Mouse (Mus musculus): ENCODE results near the gene Camk1g. TPM values are rescaled to one million over a fixed set of nuclear protein-coding genes. Genes with fewer than 3 reads are reported as not detected.

Gene Camk1g
- total and polyA plus RNA-seq, 2 experiments: not detected

DNA sequence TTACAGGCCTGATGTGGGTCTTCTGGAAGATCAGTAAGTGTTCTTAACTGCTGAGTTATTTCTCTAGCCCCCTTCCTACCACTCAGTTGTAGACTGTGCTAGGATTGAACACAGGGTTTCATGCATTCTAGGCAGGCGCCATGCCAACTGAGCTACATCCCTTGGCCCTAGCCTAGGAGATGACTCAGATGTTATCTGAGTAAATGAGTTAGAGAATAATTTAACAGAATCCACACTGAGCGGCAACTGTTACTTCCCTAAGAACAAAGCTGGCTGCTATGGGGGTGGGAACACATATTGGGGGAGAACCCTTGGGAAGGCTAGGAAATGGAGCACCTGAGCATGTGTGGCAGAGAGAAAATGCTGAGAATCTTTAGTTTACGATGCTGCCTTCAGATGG is 18.5 kb downstream of the Camk1g start:
- Histone ChIP-seq H3K9ac (ENCODE audit: low read depth, low read length) (no peak overlapping the region), H3K27me3 (ENCODE audit: control insufficient read depth, insufficient read depth, low read length) (no peaks in the 10 kb centered on the region), H3K27ac (replicated peaks; ENCODE audit: insufficient read depth, low read depth, low read length) (no peak overlapping the region), H3K79me2 (ENCODE audit: control insufficient read depth, insufficient read depth, low read length) (no peaks in the 10 kb centered on the region), H3K36me3 (ENCODE audit: control insufficient read depth, insufficient read depth, low read length) (no peaks in the 10 kb centered on the region), H3K4me1 (ENCODE audit: control insufficient read depth, insufficient read depth, low read length) (no peaks in the 10 kb centered on the region), H3K4me3 (ENCODE audit: insufficient read depth, low read depth, low read length) (no peak overlapping the region)
- WGBS: 86% methylated on average over 3 of the region's 3 CpGs
- TF ChIP-seq CTCF (IDR thresholded peaks at IDR 0.05; ENCODE audit: low read depth, low read length) (no peak), POLR2A (IDR thresholded peaks at IDR 0.05; ENCODE audit: extremely low read depth, insufficient read depth, low read length) (no peak)
- no peak for DNase-seq (ENCODE audit: extremely low read depth, low read depth, low spot score)

DNA sequence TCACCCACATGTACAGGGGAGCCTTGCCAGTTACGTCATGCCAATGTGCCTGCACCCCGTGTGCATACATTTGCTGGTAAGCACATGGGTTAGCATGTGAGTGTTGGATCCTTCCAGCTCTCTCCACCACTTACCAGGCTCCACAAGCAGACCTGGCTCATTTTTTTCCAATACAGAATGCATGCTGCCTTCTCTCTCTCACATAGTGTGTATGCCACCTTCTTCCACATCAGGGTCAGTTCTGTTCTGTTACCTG is 19.6 kb downstream of the Camk1g start:
- H3K27ac ChIP-seq (replicated peaks; ENCODE audit: insufficient read depth, low read depth, low read length): no peak overlapping the region
- H3K9ac ChIP-seq (ENCODE audit: low read depth, low read length): no peak overlapping the region
- WGBS: 85% methylated on average over 2 of the region's 2 CpGs
- no peaks in the 10 kb centered on the region for H3K36me3 ChIP-seq (ENCODE audit: control insufficient read depth, insufficient read depth, low read length)
- H3K27me3 ChIP-seq (ENCODE audit: control insufficient read depth, insufficient read depth, low read length): no peaks in the 10 kb centered on the region
- no peak for DNase-seq (ENCODE audit: extremely low read depth, low read depth, low spot score)
- no peaks in the 10 kb centered on the region for H3K79me2 ChIP-seq (ENCODE audit: control insufficient read depth, insufficient read depth, low read length)
- TF ChIP-seq CTCF (IDR thresholded peaks at IDR 0.05; ENCODE audit: low read depth, low read length) (no peak), POLR2A (IDR thresholded peaks at IDR 0.05; ENCODE audit: extremely low read depth, insufficient read depth, low read length) (no peak)
- H3K4me3 ChIP-seq (ENCODE audit: insufficient read depth, low read depth, low read length): no peak overlapping the region
- H3K4me1 ChIP-seq (ENCODE audit: control insufficient read depth, insufficient read depth, low read length): no peaks in the 10 kb centered on the region

DNA sequence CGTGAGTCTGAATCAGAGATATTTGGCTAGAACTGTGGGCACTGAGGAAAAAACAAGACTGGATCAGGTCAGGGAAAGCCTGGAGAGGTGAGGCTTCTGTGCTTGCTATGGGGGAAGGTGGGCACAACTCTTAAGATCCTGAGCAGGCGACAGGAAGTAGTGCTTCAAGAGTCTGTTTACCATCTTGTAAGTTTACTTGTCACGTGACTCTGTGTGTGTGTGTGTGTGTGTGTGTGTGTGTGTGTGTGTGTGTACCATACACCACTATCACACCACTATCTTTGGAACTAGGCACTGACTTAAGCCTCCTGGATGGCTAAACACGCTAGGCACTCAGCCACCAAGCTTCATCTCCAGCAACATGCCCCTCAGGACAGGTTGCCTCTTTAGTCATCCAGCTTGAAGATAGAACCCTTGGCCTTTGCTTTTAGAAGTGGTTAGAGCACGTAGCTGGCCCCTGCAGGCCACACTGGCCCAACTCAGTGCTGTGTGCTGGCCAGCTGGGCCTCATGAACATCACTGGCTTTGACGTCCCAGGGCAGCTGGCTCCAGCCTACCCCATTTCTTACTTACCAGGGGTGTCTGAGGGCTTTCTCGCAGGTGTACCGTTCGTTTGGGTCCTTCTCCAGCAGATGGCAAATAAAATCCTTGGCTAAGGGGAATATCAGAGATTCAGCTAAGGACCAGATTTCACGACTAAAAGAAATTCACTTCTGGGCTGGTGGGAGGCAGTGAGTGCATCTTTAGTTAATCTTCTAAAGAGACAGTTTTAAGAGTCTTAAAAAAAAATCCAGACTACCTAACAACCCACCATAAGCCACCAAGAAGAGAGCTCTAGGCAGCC is 20.2 kb downstream of the Camk1g start:
- DNase-seq (ENCODE audit: extremely low read depth, low read depth, low spot score): no peak
- H3K4me3 ChIP-seq (ENCODE audit: insufficient read depth, low read depth, low read length): no peak overlapping the region
- H3K4me1 ChIP-seq (ENCODE audit: control insufficient read depth, insufficient read depth, low read length): no peaks in the 10 kb centered on the region
- H3K27me3 ChIP-seq (ENCODE audit: control insufficient read depth, insufficient read depth, low read length): no peaks in the 10 kb centered on the region
- no peak overlapping the region for H3K27ac ChIP-seq (replicated peaks; ENCODE audit: insufficient read depth, low read depth, low read length)
- no peak overlapping the region for H3K9ac ChIP-seq (ENCODE audit: low read depth, low read length)
- no peaks in the 10 kb centered on the region for H3K79me2 ChIP-seq (ENCODE audit: control insufficient read depth, insufficient read depth, low read length)
- WGBS: 86% methylated on average over 10 of the region's 10 CpGs
- no peak for TF ChIP-seq POLR2A (IDR thresholded peaks at IDR 0.05; ENCODE audit: extremely low read depth, insufficient read depth, low read length)
- no peak for TF ChIP-seq CTCF (IDR thresholded peaks at IDR 0.05; ENCODE audit: low read depth, low read length)
- no peaks in the 10 kb centered on the region for H3K36me3 ChIP-seq (ENCODE audit: control insufficient read depth, insufficient read depth, low read length)

DNA sequence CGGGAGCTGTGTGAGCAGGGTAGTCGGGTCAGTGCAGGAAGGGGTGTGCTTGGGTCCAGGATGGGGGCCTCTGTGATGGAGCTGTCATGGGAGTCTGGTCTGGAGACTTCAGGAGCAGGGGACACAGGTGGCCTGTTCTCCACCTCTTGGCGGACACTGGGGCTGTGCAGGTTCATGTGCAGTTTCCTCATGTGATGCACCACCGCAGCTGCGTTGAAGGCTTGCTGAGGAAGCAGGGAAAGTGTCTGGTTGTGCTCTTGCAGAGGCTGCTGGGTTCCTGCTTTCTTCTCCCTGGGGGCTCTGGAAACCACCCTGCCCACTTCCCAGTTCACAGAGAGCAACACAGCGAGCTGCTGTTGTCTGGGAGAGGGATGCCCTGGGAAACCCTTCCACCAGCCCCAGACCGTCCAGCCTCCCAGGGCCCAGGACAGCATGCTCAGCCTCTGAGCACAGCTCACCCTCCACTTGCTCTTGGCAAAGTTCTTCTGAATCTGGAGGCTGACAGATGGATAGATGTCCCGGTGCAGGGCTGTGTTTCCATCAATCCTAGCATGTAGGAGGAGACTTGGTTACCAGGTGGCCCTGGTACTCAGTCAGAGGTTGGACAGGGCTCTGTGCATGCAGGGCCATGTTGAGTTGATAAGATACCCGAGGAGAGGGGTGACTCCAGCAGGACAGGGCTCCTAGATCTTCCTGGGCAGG is 21.7 kb downstream of the Camk1g start:
- Histone ChIP-seq H3K4me3 (ENCODE audit: insufficient read depth, low read depth, low read length) (no peak overlapping the region), H3K79me2 (ENCODE audit: control insufficient read depth, insufficient read depth, low read length) (no peaks in the 10 kb centered on the region), H3K27ac (replicated peaks; ENCODE audit: insufficient read depth, low read depth, low read length) (no peak overlapping the region), H3K4me1 (ENCODE audit: control insufficient read depth, insufficient read depth, low read length) (no peaks in the 10 kb centered on the region), H3K27me3 (ENCODE audit: control insufficient read depth, insufficient read depth, low read length) (no peaks in the 10 kb centered on the region), H3K36me3 (ENCODE audit: control insufficient read depth, insufficient read depth, low read length) (no peaks in the 10 kb centered on the region), H3K9ac (ENCODE audit: low read depth, low read length) (no peak overlapping the region)
- no peak for DNase-seq (ENCODE audit: extremely low read depth, low read depth, low spot score)
- WGBS: 85% methylated on average over 9 of the region's 9 CpGs
- TF ChIP-seq CTCF (IDR thresholded peaks at IDR 0.05; ENCODE audit: low read depth, low read length) (no peak), POLR2A (IDR thresholded peaks at IDR 0.05; ENCODE audit: extremely low read depth, insufficient read depth, low read length) (no peak)

DNA sequence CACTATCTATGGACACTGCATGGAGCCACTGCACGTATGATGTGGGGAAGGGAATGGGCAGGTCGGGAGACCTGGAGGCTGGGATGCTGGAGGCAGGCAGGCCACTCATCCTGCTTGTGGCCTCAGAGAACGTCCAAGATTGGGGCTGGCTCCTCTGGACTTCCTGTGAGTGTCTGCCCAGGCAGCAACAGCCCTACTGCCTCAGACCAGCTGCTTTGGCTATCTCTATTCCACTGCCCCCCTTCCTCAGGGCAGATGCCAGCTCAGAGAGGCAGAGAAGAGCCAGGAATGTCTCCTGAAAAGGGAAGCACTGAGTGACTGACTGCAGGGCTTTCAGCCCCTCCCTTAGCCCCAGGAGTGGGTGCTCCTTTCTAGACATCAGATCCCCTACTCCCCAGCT is 23.2 kb downstream of the Camk1g start:
- Histone ChIP-seq H3K4me1 (ENCODE audit: control insufficient read depth, insufficient read depth, low read length) (no peaks in the 10 kb centered on the region), H3K27ac (replicated peaks; ENCODE audit: insufficient read depth, low read depth, low read length) (no peak overlapping the region), H3K9ac (ENCODE audit: low read depth, low read length) (no peak overlapping the region), H3K79me2 (ENCODE audit: control insufficient read depth, insufficient read depth, low read length) (no peaks in the 10 kb centered on the region), H3K36me3 (ENCODE audit: control insufficient read depth, insufficient read depth, low read length) (no peaks in the 10 kb centered on the region), H3K27me3 (ENCODE audit: control insufficient read depth, insufficient read depth, low read length) (no peaks in the 10 kb centered on the region), H3K4me3 (ENCODE audit: insufficient read depth, low read depth, low read length) (no peak overlapping the region)
- TF ChIP-seq CTCF (IDR thresholded peaks at IDR 0.05; ENCODE audit: low read depth, low read length): no peak
- TF ChIP-seq POLR2A (IDR thresholded peaks at IDR 0.05; ENCODE audit: extremely low read depth, insufficient read depth, low read length): no peak
- WGBS: 64% methylated on average over 3 of the region's 3 CpGs
- no peak for DNase-seq (ENCODE audit: extremely low read depth, low read depth, low spot score)

DNA sequence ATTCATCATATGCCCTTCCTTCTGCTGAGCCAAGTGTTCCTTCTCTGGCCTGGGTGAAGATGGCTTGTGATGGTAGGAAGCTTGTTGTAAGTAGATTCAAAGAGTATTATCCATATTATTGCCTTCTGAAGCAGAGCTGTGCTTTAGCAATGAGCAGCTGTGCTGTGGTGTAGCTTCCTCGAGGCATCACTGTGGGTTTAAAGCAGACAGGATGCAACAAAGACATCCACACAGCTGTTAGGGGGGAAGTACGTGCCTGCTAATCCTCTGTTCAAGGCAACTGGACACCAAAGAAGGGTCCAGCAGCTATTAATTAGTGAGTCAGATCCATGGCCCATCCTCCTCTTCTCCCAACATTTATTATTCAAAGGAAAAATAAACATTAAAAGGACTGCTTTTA is 25.1 kb downstream of the Camk1g start:
- Histone ChIP-seq H3K9ac (ENCODE audit: low read depth, low read length) (no peak overlapping the region), H3K4me3 (ENCODE audit: insufficient read depth, low read depth, low read length) (no peak overlapping the region), H3K27me3 (ENCODE audit: control insufficient read depth, insufficient read depth, low read length) (no peaks in the 10 kb centered on the region), H3K79me2 (ENCODE audit: control insufficient read depth, insufficient read depth, low read length) (no peaks in the 10 kb centered on the region), H3K36me3 (ENCODE audit: control insufficient read depth, insufficient read depth, low read length) (no peaks in the 10 kb centered on the region), H3K27ac (replicated peaks; ENCODE audit: insufficient read depth, low read depth, low read length) (no peak overlapping the region), H3K4me1 (ENCODE audit: control insufficient read depth, insufficient read depth, low read length) (no peaks in the 10 kb centered on the region)
- 62% methylated on average over 2 of the region's 2 CpGs for WGBS
- TF ChIP-seq POLR2A (IDR thresholded peaks at IDR 0.05; ENCODE audit: extremely low read depth, insufficient read depth, low read length): no peak
- TF ChIP-seq CTCF (IDR thresholded peaks at IDR 0.05; ENCODE audit: low read depth, low read length): no peak
- no peak for DNase-seq (ENCODE audit: extremely low read depth, low read depth, low spot score)
